Mouse (Mus musculus): ENCODE results near the gene Timm22.

DNA sequence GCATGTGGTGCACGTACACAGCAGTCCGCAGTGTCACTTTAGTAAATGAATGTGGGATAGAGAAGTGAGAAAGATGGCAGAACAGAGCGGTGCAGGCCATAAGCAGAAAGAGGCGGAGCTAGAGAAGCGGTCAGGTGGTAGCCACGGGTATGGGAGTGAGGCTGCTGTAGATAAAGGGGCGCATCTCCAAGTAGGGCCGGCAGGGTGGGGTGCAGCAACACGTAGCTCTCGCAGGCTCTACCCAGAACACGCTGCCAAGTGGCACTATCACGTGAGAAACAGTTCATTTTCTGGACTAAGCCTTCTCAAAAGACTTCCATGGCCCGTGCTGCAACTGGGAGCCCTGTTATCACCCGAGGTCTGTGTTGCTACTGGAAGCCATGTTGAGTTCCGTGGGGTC, 40.0 kb upstream of the Timm22 start:
- no peak for TF ChIP-seq CTCF (IDR thresholded peaks at IDR 0.05; ENCODE audit: insufficient read depth, low read depth, low read length)
- TF ChIP-seq POLR2A (IDR thresholded peaks at IDR 0.05; ENCODE audit: insufficient read depth, low read depth, low read length): no peak
